Mouse (Mus musculus) heart, adult 18-20 months (tissue): ENCODE results near the gene Tlr9. TPM values are rescaled to one million over a fixed set of nuclear protein-coding genes. Genes with fewer than 3 reads are reported as not detected.

Source experiments
- DNase-seq, 2 experiments: peaks; one replicate each; pipeline ENCODE4 v3.0.0; 2021 to 2022; ENCODE audit warnings: mixed read lengths in 1 of 2
- microRNA-seq, 2 experiments: library from miRNA; unstranded; fragments of <30 nt; microRNA quantifications; one replicate each; pipeline ENCODE4 v1.2.0; 2022
- total RNA-seq, 2 experiments: library from RNA; stranded (reverse); gene quantifications; 2 replicates each; pipeline ENCODE4 v1.2.3; 2021

Tlr9 gene
- total RNA-seq, 2 experiments from 2014 or later, result 0.45 to 1.3 TPM

- DNase-seq, result no peak
Observed at GRCm38 (mm10) chr9:106268421-106268820, 46.0 kb downstream of the Tlr9 start.

GRCm38 (mm10) chr9:106269076-106269788 lies 46.8 kb downstream of the Tlr9 start:
- no peak for DNase-seq

GRCm38 (mm10) chr9:106269879-106270278 lies 47.5 kb downstream of the Tlr9 start:
- DNase-seq, result no peak

- no peak for DNase-seq
Observed at GRCm38 (mm10) chr9:106270656-106271055, 48.3 kb downstream of the Tlr9 start.

- no peak for DNase-seq
Observed at GRCm38 (mm10) chr9:106272288-106272687, 49.9 kb downstream of the Tlr9 start.

GRCm38 (mm10) chr9:106273276-106273675 lies 50.9 kb downstream of the Tlr9 start:
- no peak for DNase-seq

- no peak for DNase-seq
Observed at GRCm38 (mm10) chr9:106273791-106274190, 51.4 kb downstream of the Tlr9 start.

- DNase-seq, result no peak
Observed at GRCm38 (mm10) chr9:106274652-106275180, 52.3 kb downstream of the Tlr9 start.

- no peak for DNase-seq
Observed at GRCm38 (mm10) chr9:106275806-106276205, 53.4 kb downstream of the Tlr9 start.

Small RNA genes lying within 50 kb of the gene (microRNA-seq; reads per million reads assigned to microRNA genes)
- 79,413 to 87,250 reads per million in 2 experiments for gene Mirlet7g

Other genes starting within 250 kb of the Tlr9 start
- gene Col6a4, start 125.8 kb upstream of the Tlr9 start, total RNA-seq, result under 1 TPM in 1 of 2 experiments, not detected in 1; 0.15 TPM
- gene Glyctk, start 64.5 kb upstream of the Tlr9 start, total RNA-seq, result 1 to 10 TPM; 2.5 to 2.9 TPM
- 10 to 100 TPM; 38.2 to 39.5 TPM for gene Wdr82, start 51.7 kb upstream of the Tlr9 start, total RNA-seq
- 10 to 100 TPM; 11.8 to 15.0 TPM for gene Ppm1m, start 22.9 kb upstream of the Tlr9 start, total RNA-seq
- 100 to 1,000 TPM; 229 to 242 TPM for gene Twf2, start 19.5 kb upstream of the Tlr9 start, total RNA-seq
- gene Alas1, start 26.1 kb downstream of the Tlr9 start, total RNA-seq, result 100 to 1,000 TPM; 345 to 482 TPM
- 1 to 10 TPM; 4.0 to 4.2 TPM for gene Poc1a, start 58.5 kb downstream of the Tlr9 start, total RNA-seq
- 10 to 100 TPM; 45.5 to 46.2 TPM for gene Dusp7, start 146.0 kb downstream of the Tlr9 start, total RNA-seq
- 100 to 1,000 TPM; 272 to 273 TPM for gene Rpl29, start 206.9 kb downstream of the Tlr9 start, total RNA-seq
- 10 to 100 TPM; 26.1 to 26.8 TPM for gene Acy1, start 215.7 kb downstream of the Tlr9 start, total RNA-seq
- gene Abhd14b, start 224.9 kb downstream of the Tlr9 start, total RNA-seq, result 1 to 10 TPM; 8.5 to 8.6 TPM
- 10 to 100 TPM; 19.0 to 19.6 TPM for gene Abhd14a, start 225.1 kb downstream of the Tlr9 start, total RNA-seq
- gene Pcbp4, start 230.7 kb downstream of the Tlr9 start, total RNA-seq, result 10 to 100 TPM; 61.1 to 63.2 TPM
- gene Gpr62, start 243.3 kb downstream of the Tlr9 start, total RNA-seq, result not detected